ENCODE assay signal across 9 mouse cellular contexts in genomic region chr2:94262917-94263529, GRCm38 (mm10).
DNase-seq lines count a peak whose midpoint lies in the region; ATAC-seq and TF ChIP-seq lines count a peak whose summit lies in the region.
"Had no signal": no experiment of that assay in that cellular context is flagged by ENCODE, and none has a peak within 500 bp of the region (broad histone marks: within the 10 kb centered on the region; RNA-seq: fewer than 3 reads in every experiment).

No protein-coding gene starts in this region.

- no peak overlapping the region for H3K27ac ChIP-seq in cerebellum, adult 2 months (ENCODE audit: insufficient read depth, low read length)
- no peak overlapping the region for H3K27ac ChIP-seq in ES-Bruce4 (ENCODE audit: insufficient read depth, low read length)
- H3K27ac ChIP-seq in forebrain, embryonic 14.5 days (ENCODE audit: low read depth, low read length), result peak overlapping the region; percentile 85
- no peak overlapping the region for H3K27ac ChIP-seq in liver, embryonic 13.5 days

- TF ChIP-seq CTCF in cerebellum, adult 2 months (IDR thresholded peaks at IDR 0.05; ENCODE audit: borderline replicate concordance, insufficient read depth, low read depth, low read length), result no peak
- TF ChIP-seq CTCF in ES-Bruce4 (IDR thresholded peaks at IDR 0.05; ENCODE audit: low read depth, low read length), result no peak

- DNase-seq in cerebellum, adult 2 months, result no peak
- DNase-seq in forebrain, embryonic 14.5 days (ENCODE audit: low spot score), result peak; percentile 40
- no peak for DNase-seq in liver, embryonic 13.5 days
- DNase-seq in right cerebral cortex, adult 18-20 months, result no peak
- DNase-seq in gastrocnemius, postnatal 36 days, result no peak
- DNase-seq in adrenal gland, adult 8-10 months, result no peak
- DNase-seq: lung, postnatal 10 days had no signal

- TF ChIP-seq POLR2A in cerebellum, adult 2 months (IDR thresholded peaks at IDR 0.05; ENCODE audit: borderline replicate concordance, insufficient read depth, low read length), result no peak
- TF ChIP-seq POLR2A in ES-Bruce4 (IDR thresholded peaks at IDR 0.05; ENCODE audit: insufficient read depth, low read length), result no peak

- no peaks in the 10 kb centered on the region for H3K9me3 ChIP-seq in ES-Bruce4 (replicated peaks; ENCODE audit: control insufficient read depth, insufficient read depth, low read length, poor library complexity, severe bottlenecking)
- no peaks in the 10 kb centered on the region for H3K9me3 ChIP-seq in forebrain, embryonic 14.5 days (replicated peaks; ENCODE audit: control insufficient read depth, low read length)
- no peaks in the 10 kb centered on the region for H3K9me3 ChIP-seq in liver, embryonic 13.5 days (replicated peaks)

- peak overlapping the region; percentile 73 for H3K4me2 ChIP-seq in forebrain, embryonic 14.5 days (ENCODE audit: low read length)
- H3K4me2 ChIP-seq in liver, embryonic 13.5 days, result peak overlapping the region; percentile 23; the same call in 1 of the 2 replicates

- H3K9ac ChIP-seq in ES-Bruce4 (ENCODE audit: low read depth, poor library complexity, severe bottlenecking), result 0 out of 2 replicates have a peak overlapping the region, but pooled peaks have one; percentile 15
- H3K9ac ChIP-seq in forebrain, embryonic 14.5 days (ENCODE audit: low read length), result peak overlapping the region; percentile 48
- no peak overlapping the region for H3K9ac ChIP-seq in liver, embryonic 13.5 days

- WGBS in cerebellum, adult 2 months, result 7% methylated on average over 11 of the region's 13 CpGs
- 3% methylated on average over 11 of the region's 13 CpGs for WGBS in forebrain, embryonic 14.5 days
- 4% methylated on average over 11 of the region's 13 CpGs for WGBS in liver, embryonic 13.5 days (ENCODE audit: insufficient replicate concordance)

- H3K4me3 ChIP-seq in cerebellum, adult 2 months (replicated peaks; ENCODE audit: insufficient read depth, low read depth, low read length), result peak overlapping the region; percentile 49
- peak overlapping the region; percentile 21; the same call in 1 of the 2 replicates for H3K4me3 ChIP-seq in ES-Bruce4 (ENCODE audit: low read depth, low read length)
- peak overlapping the region; percentile 34 for H3K4me3 ChIP-seq in forebrain, embryonic 14.5 days (ENCODE audit: low read depth, low read length)
- no peak overlapping the region for H3K4me3 ChIP-seq in liver, embryonic 13.5 days (replicated peaks)

- intact Hi-C loops in gastrocnemius, postnatal 36 days (cut with DNase I), result no loop called here

- H3K36me3 ChIP-seq in ES-Bruce4 (ENCODE audit: control insufficient read depth, insufficient read depth, low read length, poor library complexity, severe bottlenecking), result no peaks in the 10 kb centered on the region
- H3K36me3 ChIP-seq in forebrain, embryonic 14.5 days (ENCODE audit: control insufficient read depth, insufficient read depth, low read length), result no peaks in the 10 kb centered on the region
- H3K36me3 ChIP-seq in liver, embryonic 13.5 days, result no peaks in the 10 kb centered on the region

- no peaks in the 10 kb centered on the region for H3K27me3 ChIP-seq in cerebellum, adult 2 months (ENCODE audit: control insufficient read depth, insufficient read depth, low read length)
- H3K27me3 ChIP-seq in ES-Bruce4 (ENCODE audit: control insufficient read depth, insufficient read depth, low read length, poor library complexity, severe bottlenecking), result no peaks in the 10 kb centered on the region
- no peaks in the 10 kb centered on the region for H3K27me3 ChIP-seq in forebrain, embryonic 14.5 days (replicated peaks; ENCODE audit: control insufficient read depth, insufficient read depth, low read length)
- peaks cover 56% of the 10 kb centered on the region for H3K27me3 ChIP-seq in liver, embryonic 13.5 days

- no peak for ATAC-seq in cerebellum, adult (ENCODE audit: insufficient number of reproducible peaks, low FRiP score, low TSS enrichment)
- no peak for ATAC-seq in forebrain, embryonic 14.5 days
- ATAC-seq in liver, embryonic 13.5 days (ENCODE audit: low read depth), result no peak

- no peak for TF ChIP-seq EP300 in ES-Bruce4 (IDR thresholded peaks at IDR 0.05; ENCODE audit: insufficient read depth, low read depth, low read length)

- peaks cover 8% of the 10 kb centered on the region for H3K4me1 ChIP-seq in cerebellum, adult 2 months (ENCODE audit: control insufficient read depth, insufficient read depth, low read length)
- H3K4me1 ChIP-seq in ES-Bruce4 (ENCODE audit: control insufficient read depth, insufficient read depth, low read length), result no peaks in the 10 kb centered on the region
- peaks cover 33% of the 10 kb centered on the region for H3K4me1 ChIP-seq in forebrain, embryonic 14.5 days (ENCODE audit: control insufficient read depth, insufficient read depth, low read length)
- H3K4me1 ChIP-seq in liver, embryonic 13.5 days (replicated peaks), result peaks cover 16% of the 10 kb centered on the region
